ENCODE assay signal across 16 mouse cellular contexts in genomic region chr17:46714756-46715481, GRCm38 (mm10). TPM values are rescaled to one million over a fixed set of nuclear protein-coding genes. Genes with fewer than 3 reads are reported as not detected.
A peak's percentile ranks its signal among the peaks of the same experiment; 100 is the strongest.
DNase-seq lines count a peak whose midpoint lies in the region; TF ChIP-seq lines count a peak whose summit lies in the region.
"Had no signal": no experiment of that assay in that cellular context is flagged by ENCODE, and none has a peak within 500 bp of the region (broad histone marks: within the 10 kb centered on the region; RNA-seq: fewer than 3 reads in every experiment).

No protein-coding gene starts in this region.

- intact Hi-C loops in left cerebral cortex, adult 2 months (cut with DNase I) = no loop called here

- no peak overlapping the region for H3K27ac ChIP-seq in left cerebral cortex, adult 2 months
- H3K27ac ChIP-seq: hindbrain, embryonic 14.5 days; kidney, embryonic 15.5 days; midbrain, embryonic 10.5 days had no signal

- H3K4me3 ChIP-seq in left cerebral cortex, adult 2 months = no peak overlapping the region
- H3K4me3 ChIP-seq: kidney, embryonic 15.5 days; midbrain, embryonic 10.5 days; myocyte had no signal

- TF ChIP-seq CTCF in left cerebral cortex, adult 2 months (IDR thresholded peaks at IDR 0.05) = peak; percentile 51

- peak; percentile 14 for DNase-seq in gastrocnemius, adult 18-20 months (ENCODE audit: low spot score)
- DNase-seq in gastrocnemius, adult 8-10 months (ENCODE audit: low spot score in 2 of 2) = no peak
- no peak for DNase-seq in left cerebral cortex, adult 2 months (ENCODE audit: extremely low spot score in 1 of 2, low spot score in 2 of 2)
- no peak for DNase-seq in left cerebral cortex, adult 8-10 months (ENCODE audit: low spot score in 2 of 2)
- peak; percentile 40 for DNase-seq in thymus, postnatal 14 days
- DNase-seq in thymus, postnatal 0 days (ENCODE audit: low spot score) = no peak
- no peak for DNase-seq in embryo, embryonic 10.5 days (ENCODE audit: low spot score)
- no peak for DNase-seq in frontal cortex, postnatal 14 days (ENCODE audit: low spot score in 2 of 2)
- DNase-seq: cerebellum, adult 11-12 months; left cerebral cortex, postnatal 4 days; lung, adult 2 months; thymus, postnatal 36 days had no signal

RNA-seq across cellular contexts. Expression of gene Pex6, which starts 3.7 kb away (rescaled TPM):
- 10 to 100 TPM; 13.6 to 15.0 TPM for total RNA-seq in gastrocnemius, adult 18-20 months (2021)
- 10 to 100 TPM; 12.9 to 18.6 (median 16.0) TPM for total RNA-seq in gastrocnemius, adult 8-10 months (2022)
- total RNA-seq in left cerebral cortex, adult 2 months (2021) = 10 to 100 TPM; 54.6 to 55.5 TPM
- total RNA-seq in left cerebral cortex, adult 8-10 months (2022) = 10 to 100 TPM; 43.0 to 46.5 (median 45.4) TPM
- polyA plus RNA-seq in thymus, postnatal 0 days (2015; fragmentation: Nextera tagmentation; extraction: Ambion mirVana) = 22.8 and 23.3 TPM in 2 replicates

RNA-seq across cellular contexts. Expression of gene Ppp2r5d, which starts 10.0 kb away (rescaled TPM):
- 10 to 100 TPM; 26.4 to 28.3 TPM for total RNA-seq in gastrocnemius, adult 18-20 months (2021)
- 10 to 100 TPM; 25.5 to 28.1 (median 26.8) TPM for total RNA-seq in gastrocnemius, adult 8-10 months (2022)
- 10 to 100 TPM; 79.5 to 83.9 TPM for total RNA-seq in left cerebral cortex, adult 2 months (2021)
- total RNA-seq in left cerebral cortex, adult 8-10 months (2022) = 10 to 100 TPM; 90.0 to 95.9 (median 92.0) TPM
- 54.0 and 56.6 TPM in 2 replicates for polyA plus RNA-seq in thymus, postnatal 0 days (2015; fragmentation: Nextera tagmentation; extraction: Ambion mirVana)

RNA-seq across cellular contexts. Expression of gene Gnmt, which starts 14.0 kb away (rescaled TPM):
- 1 to 10 TPM; 2.2 to 3.4 TPM for total RNA-seq in gastrocnemius, adult 18-20 months (2021)
- 1 to 10 TPM in 2 of 4 experiments, under 1 TPM in 2; 0.65 to 5.1 (median 1.9) TPM for total RNA-seq in gastrocnemius, adult 8-10 months (2022)
- 1 to 10 TPM in 1 of 2 experiments, under 1 TPM in 1; 0.70 to 2.1 TPM for total RNA-seq in left cerebral cortex, adult 2 months (2021)
- total RNA-seq in left cerebral cortex, adult 8-10 months (2022) = under 1 TPM in 3 of 4 experiments, not detected in 1; 0.43 to 0.74 (median 0.63) TPM
- 2.9 and 3.0 TPM in 2 replicates for polyA plus RNA-seq in thymus, postnatal 0 days (2015; fragmentation: Nextera tagmentation; extraction: Ambion mirVana)

RNA-seq across cellular contexts. Expression of gene Klhdc3, which starts 34.2 kb away (rescaled TPM):
- total RNA-seq in gastrocnemius, adult 18-20 months (2021) = 10 to 100 TPM; 64.7 to 90.2 TPM
- total RNA-seq in gastrocnemius, adult 8-10 months (2022) = 10 to 100 TPM; 61.0 to 83.8 (median 75.5) TPM
- 100 to 1,000 TPM; 195 to 200 TPM for total RNA-seq in left cerebral cortex, adult 2 months (2021)
- total RNA-seq in left cerebral cortex, adult 8-10 months (2022) = 100 to 1,000 TPM; 175 to 193 (median 189) TPM
- 77.8 and 78.6 TPM in 2 replicates for polyA plus RNA-seq in thymus, postnatal 0 days (2015; fragmentation: Nextera tagmentation; extraction: Ambion mirVana)

RNA-seq across cellular contexts. Expression of gene Mea1, which starts 36.3 kb away (rescaled TPM):
- total RNA-seq in gastrocnemius, adult 18-20 months (2021) = 10 to 100 TPM; 41.3 to 48.6 TPM
- total RNA-seq in gastrocnemius, adult 8-10 months (2022) = 10 to 100 TPM; 36.9 to 42.6 (median 39.8) TPM
- 100 to 1,000 TPM; 114 to 122 TPM for total RNA-seq in left cerebral cortex, adult 2 months (2021)
- total RNA-seq in left cerebral cortex, adult 8-10 months (2022) = 100 to 1,000 TPM; 108 to 117 (median 113) TPM
- 106 and 109 TPM in 2 replicates for polyA plus RNA-seq in thymus, postnatal 0 days (2015; fragmentation: Nextera tagmentation; extraction: Ambion mirVana)

Comparison
In these comparisons a context has a peak if more than half of its experiments do, and no peak if none do; other contexts are left out.
1. DNase-seq: peak in gastrocnemius, adult 18-20 months (single experiment) and thymus, postnatal 14 days (single experiment); none in gastrocnemius, adult 8-10 months (0 of 2), left cerebral cortex, adult 2 months (0 of 2), left cerebral cortex, adult 8-10 months (0 of 2), thymus, postnatal 0 days (single experiment), embryo, embryonic 10.5 days (single experiment) and frontal cortex, postnatal 14 days (0 of 2).